Mouse (Mus musculus) embryonic fibroblast, embryonic 13.5 days (primary cell): ENCODE measurements around the gene Lrrc31.
"Not testable (repeated sequence)": the region's sequence is repeated elsewhere in the genome, so short reads cannot be mapped to it uniquely, and the experiment has no call there.

ENCODE experiments used
- CTCF ChIP-seq: IDR thresholded peaks from 2 replicates; pipeline ENCODE4 v1.5.1; 2011; ENCODE audit warnings: mild to moderate bottlenecking, control low read depth, low read length, moderate library complexity, borderline replicate concordance; ENCODE audit not compliant: insufficient read depth
- POLR2A ChIP-seq: IDR thresholded peaks from 2 replicates; pipeline ENCODE4 v1.6.1; 2011; ENCODE audit warnings: low read depth, mild to moderate bottlenecking, control low read depth, low read length, moderate library complexity

- not testable (repeated sequence) for TF ChIP-seq CTCF, POLR2A
Measured at GRCm38 (mm10) chr3:30699711-30700505, at the start of gene Lrrc31.
